Mouse (Mus musculus): ENCODE measurements around the gene Nab1. TPM values are rescaled to one million over a fixed set of nuclear protein-coding genes. Genes with fewer than 3 reads are reported as not detected.

Gene Nab1
- polyA plus RNA-seq, 1 experiment from 2014 or later = 23.6 TPM

DNA sequence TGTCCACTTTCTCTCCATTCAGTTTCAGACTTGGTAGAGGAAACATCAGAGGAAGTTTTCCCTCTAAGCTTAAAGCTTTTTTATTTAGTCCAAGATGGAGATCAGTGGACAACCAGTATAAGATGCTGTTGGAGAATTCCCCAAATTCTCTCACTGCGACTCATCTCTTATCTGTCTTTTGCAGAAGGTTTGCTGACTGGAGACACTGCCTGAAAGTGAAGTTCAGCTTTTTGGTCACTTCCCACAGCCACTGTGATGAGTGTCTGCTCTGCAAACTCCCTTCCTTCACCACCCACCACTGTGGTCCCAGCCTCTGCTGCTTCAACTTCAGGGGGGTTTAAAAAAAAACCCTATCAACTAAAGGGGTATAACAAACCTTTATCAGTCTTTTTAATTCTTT lies 70.4 kb downstream of the Nab1 start:
- Histone ChIP-seq H3K9me3 (replicated peaks) (no peaks in the 10 kb centered on the region), H3K9ac (no peak overlapping the region), H3K4me1 (replicated peaks) (no peaks in the 10 kb centered on the region), H3K36me3 (no peaks in the 10 kb centered on the region), H3K4me2 (no peak overlapping the region), H3K27me3 (no peaks in the 10 kb centered on the region), H3K4me3 (no peak overlapping the region), H3K27ac (no peak overlapping the region)
- no peak for ATAC-seq (replicated peaks; ENCODE audit: insufficient number of reproducible peaks, insufficient read depth, low FRiP score, low read depth)
- 41% methylated on average over 1 of the region's 1 CpGs for WGBS

DNA sequence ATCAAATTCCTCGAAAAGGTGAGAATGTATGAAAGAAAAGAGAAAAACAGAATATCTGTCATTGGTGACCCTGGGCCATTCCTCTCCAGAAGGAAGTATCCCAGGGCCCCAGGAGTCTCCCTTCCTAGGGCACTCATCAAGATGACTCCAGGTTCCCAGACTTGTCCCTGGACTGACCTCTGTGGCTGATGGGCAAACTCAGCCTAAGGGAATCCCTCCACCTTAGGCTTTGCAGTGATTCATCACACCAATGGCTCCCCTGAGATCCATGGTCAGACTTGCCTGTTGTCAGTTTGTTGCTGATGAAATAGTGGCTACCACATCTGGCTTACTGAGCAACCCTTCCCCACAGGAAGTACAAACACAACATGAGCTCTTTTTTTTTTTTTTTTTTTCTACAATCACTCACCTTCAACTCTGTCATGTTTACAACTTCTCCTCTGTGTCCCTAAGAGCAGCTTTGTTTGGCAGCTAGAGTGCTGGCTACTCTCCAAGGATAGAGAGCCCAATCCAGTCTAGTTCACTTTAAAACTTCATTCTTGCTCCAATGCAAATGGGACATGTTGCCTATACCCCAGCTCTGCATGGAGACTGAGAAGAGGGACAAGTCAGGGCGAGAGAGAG lies 72.5 kb downstream of the Nab1 start:
- Histone ChIP-seq H3K36me3 (no peaks in the 10 kb centered on the region), H3K4me1 (replicated peaks) (no peaks in the 10 kb centered on the region), H3K27me3 (no peaks in the 10 kb centered on the region), H3K4me2 (no peak overlapping the region), H3K27ac (no peak overlapping the region), H3K4me3 (no peak overlapping the region), H3K9me3 (replicated peaks) (no peaks in the 10 kb centered on the region), H3K9ac (no peak overlapping the region)
- ATAC-seq (replicated peaks; ENCODE audit: insufficient number of reproducible peaks, insufficient read depth, low FRiP score, low read depth) = no peak; the same call in 1 of the 2 replicates
- 68% methylated on average over 2 of the region's 2 CpGs for WGBS

DNA sequence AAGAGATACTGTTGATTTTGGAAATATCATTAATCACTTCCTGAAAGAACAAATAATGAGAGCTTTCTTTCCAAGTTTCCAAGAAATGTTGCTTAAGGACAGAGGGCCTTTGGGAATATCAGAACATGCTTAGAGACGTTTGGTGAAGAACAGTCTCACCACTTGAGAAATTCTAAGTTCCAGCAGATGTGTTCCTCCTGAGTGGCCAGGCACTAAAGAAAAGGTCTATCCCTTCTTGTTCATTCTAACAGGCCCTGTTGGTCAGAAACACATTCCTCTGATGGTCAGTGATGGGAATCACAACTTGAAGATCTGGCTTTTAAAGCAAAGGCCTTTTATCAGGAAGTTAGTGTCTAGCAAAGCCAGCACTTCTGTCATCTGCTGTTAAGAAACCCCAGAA lies 76.6 kb downstream of the Nab1 start:
- no peaks in the 10 kb centered on the region for H3K27me3 ChIP-seq
- no peaks in the 10 kb centered on the region for H3K9me3 ChIP-seq (replicated peaks)
- no peak overlapping the region for H3K4me3 ChIP-seq
- H3K4me1 ChIP-seq (replicated peaks) = peaks cover 10% of the 10 kb centered on the region
- no peak for ATAC-seq (replicated peaks; ENCODE audit: insufficient number of reproducible peaks, insufficient read depth, low FRiP score, low read depth)
- H3K36me3 ChIP-seq = no peaks in the 10 kb centered on the region
- no peak overlapping the region for H3K27ac ChIP-seq
- no peak overlapping the region for H3K9ac ChIP-seq
- 53% methylated on average over 1 of the region's 1 CpGs for WGBS
- no peak overlapping the region for H3K4me2 ChIP-seq

DNA sequence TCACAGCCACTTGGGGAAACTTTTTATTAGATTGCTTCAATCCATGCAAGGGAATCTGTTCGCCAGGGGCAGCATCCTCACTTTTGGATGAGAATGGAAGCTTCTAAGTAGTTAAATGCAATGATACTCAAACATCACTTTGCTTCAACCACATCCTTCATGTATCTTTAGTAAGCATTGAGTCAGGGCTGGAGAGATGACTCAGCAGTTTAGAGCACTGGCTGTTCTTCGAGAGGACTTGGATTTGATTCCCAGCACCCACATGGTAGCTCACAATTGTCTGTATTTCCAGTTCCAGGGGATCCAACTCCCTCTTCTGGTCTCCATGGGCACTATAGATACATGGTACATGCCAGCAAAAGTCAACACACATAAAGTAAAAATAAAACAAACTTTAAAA lies 77.4 kb downstream of the Nab1 start:
- 86% methylated on average over 2 of the region's 2 CpGs for WGBS
- Histone ChIP-seq H3K4me1 (replicated peaks) (peaks cover 10% of the 10 kb centered on the region), H3K27ac (no peak overlapping the region), H3K27me3 (no peaks in the 10 kb centered on the region), H3K36me3 (no peaks in the 10 kb centered on the region), H3K9ac (no peak overlapping the region), H3K9me3 (replicated peaks) (no peaks in the 10 kb centered on the region), H3K4me3 (no peak overlapping the region), H3K4me2 (no peak overlapping the region)
- no peak for ATAC-seq (replicated peaks; ENCODE audit: insufficient number of reproducible peaks, insufficient read depth, low FRiP score, low read depth)

DNA sequence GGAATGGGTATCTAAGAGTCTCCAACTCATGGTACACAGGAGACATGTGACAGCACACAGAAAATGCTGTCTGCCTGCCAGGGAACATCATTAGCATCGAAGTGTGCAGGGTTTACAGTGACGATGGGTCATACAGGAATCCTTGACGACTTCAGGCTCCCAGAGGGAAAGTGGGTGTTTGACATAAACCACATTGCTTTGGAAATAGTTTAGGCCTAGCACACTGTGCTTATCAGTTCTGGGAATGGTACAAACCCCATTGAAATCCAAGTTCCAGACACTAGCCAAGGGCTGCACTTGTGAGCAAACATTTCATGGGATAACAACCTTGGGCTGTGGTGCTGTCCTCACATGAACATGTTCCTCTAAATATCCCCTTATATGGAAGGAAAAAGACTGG lies 78.3 kb downstream of the Nab1 start:
- H3K9me3 ChIP-seq (replicated peaks) = no peaks in the 10 kb centered on the region
- peaks cover 10% of the 10 kb centered on the region for H3K4me1 ChIP-seq (replicated peaks)
- no peaks in the 10 kb centered on the region for H3K27me3 ChIP-seq
- H3K9ac ChIP-seq = no peak overlapping the region
- H3K4me3 ChIP-seq = no peak overlapping the region
- H3K4me2 ChIP-seq = no peak overlapping the region
- peak overlapping the region; percentile 31 for H3K27ac ChIP-seq
- no peaks in the 10 kb centered on the region for H3K36me3 ChIP-seq
- WGBS = 31% methylated on average over 3 of the region's 3 CpGs
- ATAC-seq (replicated peaks; ENCODE audit: insufficient number of reproducible peaks, insufficient read depth, low FRiP score, low read depth) = peak; percentile 79

DNA sequence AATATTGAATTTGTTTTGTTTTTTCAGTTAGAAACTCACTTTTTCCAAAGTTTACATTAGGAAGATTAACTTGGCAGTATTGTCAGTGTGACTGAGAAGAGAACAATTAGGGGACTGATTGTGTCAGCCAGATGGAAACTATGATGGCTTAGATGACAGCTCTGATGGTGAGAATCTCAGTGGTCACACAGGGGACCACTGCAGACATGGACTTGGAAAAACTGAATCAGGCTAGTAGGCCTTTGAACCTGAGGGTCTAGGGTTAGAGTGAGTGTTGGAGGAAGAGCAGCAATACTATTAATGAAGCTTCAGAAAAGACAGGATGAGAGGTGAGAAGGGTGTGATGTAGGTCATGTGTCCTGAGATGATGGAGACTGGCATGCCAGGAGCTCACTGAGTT lies 78.9 kb downstream of the Nab1 start:
- Histone ChIP-seq H3K4me2 (no peak overlapping the region), H3K4me1 (replicated peaks) (peaks cover 10% of the 10 kb centered on the region), H3K9me3 (replicated peaks) (no peaks in the 10 kb centered on the region), H3K36me3 (no peaks in the 10 kb centered on the region), H3K27me3 (no peaks in the 10 kb centered on the region), H3K4me3 (no peak overlapping the region), H3K9ac (no peak overlapping the region), H3K27ac (peak overlapping the region; percentile 31; the same call in 1 of the 2 replicates)
- peak; percentile 53; the same call in 1 of the 2 replicates for ATAC-seq (replicated peaks; ENCODE audit: insufficient number of reproducible peaks, insufficient read depth, low FRiP score, low read depth)

DNA sequence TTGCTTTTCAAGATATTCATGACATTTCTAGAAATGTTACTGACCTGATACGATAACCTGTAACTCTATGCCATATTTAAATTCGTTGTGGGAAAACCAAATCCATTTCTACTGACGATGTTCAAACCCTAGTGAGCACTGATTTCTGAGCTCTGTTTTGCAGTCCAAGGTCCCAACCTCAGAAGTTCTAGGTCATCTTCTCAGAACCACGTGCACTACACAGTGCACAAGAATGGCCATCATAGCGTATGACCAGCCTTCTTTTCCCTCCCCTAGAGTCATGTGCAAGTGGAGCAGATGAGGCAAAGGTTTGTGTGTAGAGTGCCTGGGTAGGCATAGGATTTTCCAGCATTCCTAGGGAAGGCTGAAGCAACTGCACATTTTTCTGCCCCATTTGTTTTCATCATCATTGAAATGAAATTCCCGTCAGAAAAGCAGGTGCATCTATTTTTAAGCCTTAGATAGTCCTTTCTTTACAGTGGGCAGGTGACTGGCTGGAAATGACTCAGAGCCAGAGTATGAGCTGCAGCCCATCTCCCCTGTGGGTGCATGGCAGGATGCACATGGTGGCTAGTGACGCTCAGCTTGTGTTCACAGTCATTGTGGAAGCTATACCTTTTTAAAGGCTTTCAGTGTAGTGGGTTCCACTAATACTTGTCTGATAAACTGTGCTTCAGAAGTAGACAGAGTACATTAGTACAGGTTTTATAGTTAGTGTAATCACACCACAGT lies 81.2 kb downstream of the Nab1 start:
- 76% methylated on average over 7 of the region's 7 CpGs for WGBS
- Histone ChIP-seq H3K4me3 (no peak overlapping the region), H3K4me1 (replicated peaks) (peaks cover 10% of the 10 kb centered on the region), H3K27me3 (no peaks in the 10 kb centered on the region), H3K36me3 (no peaks in the 10 kb centered on the region), H3K9me3 (replicated peaks) (no peaks in the 10 kb centered on the region), H3K9ac (no peak overlapping the region), H3K27ac (no peak overlapping the region), H3K4me2 (no peak overlapping the region)
- no peak for ATAC-seq (replicated peaks; ENCODE audit: insufficient number of reproducible peaks, insufficient read depth, low FRiP score, low read depth)

Other genes starting within 250 kb of the Nab1 start
- gene Nemp2, start 130.0 kb upstream of the Nab1 start, polyA plus RNA-seq (2015; fragmentation: Nextera tagmentation; extraction: Ambion mirVana) = 4.4 and 5.2 TPM in 2 replicates
- gene Mfsd6, start 226.8 kb upstream of the Nab1 start, polyA plus RNA-seq (2015; fragmentation: Nextera tagmentation; extraction: Ambion mirVana) = 2.7 and 3.3 TPM in 2 replicates